Mouse (Mus musculus) CD4-positive, CD25-positive, alpha-beta regulatory T cell, adult 4 months (primary cell): ENCODE results near the gene Myrf. TPM values are rescaled to one million over a fixed set of nuclear protein-coding genes. Genes with fewer than 3 reads are reported as not detected.

Experiments
- ATAC-seq: one replicate; pipeline ENCODE4 v1.8.0; 2017
- polyA plus RNA-seq, 2 experiments: library from polyadenylated mRNA; unstranded; fragments of 100-300 nt; shearing (Covaris generic); gene quantifications; one replicate each; pipeline ENCODE4 v1.2.1; 2017

Gene Myrf
- polyA plus RNA-seq, 2 experiments from 2014 or later, result 0.19 TPM; not detected in 1

DNA sequence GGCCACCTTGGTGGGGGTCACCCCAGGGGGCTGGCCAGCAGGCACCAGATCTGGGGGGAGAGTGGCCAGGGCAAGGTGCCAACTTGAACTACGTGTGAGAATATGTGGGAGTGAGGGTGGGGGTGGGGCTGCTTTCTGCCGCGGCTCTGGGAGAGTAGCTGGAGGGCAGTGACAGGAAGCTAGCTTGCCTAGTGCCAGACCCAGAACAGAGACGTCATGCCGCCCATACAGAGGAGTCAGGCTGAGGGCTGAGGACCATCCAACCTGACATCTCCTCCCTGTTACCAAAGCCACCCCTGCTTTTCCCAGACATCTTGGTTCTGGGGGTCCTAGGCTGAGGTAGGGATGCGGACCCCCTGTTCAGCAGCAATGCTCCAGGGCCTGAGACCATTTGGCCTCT is 6.6 kb upstream of the Myrf start:
- ATAC-seq, result no peak

DNA sequence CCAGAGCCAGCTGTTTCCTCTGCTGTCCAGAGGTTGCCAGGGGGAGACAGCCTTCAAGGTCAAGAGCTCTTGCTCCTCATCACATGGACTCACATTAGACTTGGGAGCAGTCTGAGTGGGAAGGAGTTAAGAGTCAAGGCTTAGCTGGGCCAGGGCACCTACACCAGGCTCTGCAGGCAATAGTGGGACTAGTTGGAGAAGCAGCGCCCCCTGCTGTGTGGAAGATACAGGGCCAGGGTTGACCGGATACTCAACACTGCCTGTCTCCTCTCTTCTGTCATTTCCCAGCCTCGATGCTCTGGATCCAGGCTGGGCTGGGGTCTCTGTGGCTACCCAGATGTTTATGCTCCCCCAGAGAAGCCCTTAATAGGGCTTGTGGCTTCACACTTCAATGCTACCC is 3.6 kb upstream of the Myrf start:
- ATAC-seq, result no peak

DNA sequence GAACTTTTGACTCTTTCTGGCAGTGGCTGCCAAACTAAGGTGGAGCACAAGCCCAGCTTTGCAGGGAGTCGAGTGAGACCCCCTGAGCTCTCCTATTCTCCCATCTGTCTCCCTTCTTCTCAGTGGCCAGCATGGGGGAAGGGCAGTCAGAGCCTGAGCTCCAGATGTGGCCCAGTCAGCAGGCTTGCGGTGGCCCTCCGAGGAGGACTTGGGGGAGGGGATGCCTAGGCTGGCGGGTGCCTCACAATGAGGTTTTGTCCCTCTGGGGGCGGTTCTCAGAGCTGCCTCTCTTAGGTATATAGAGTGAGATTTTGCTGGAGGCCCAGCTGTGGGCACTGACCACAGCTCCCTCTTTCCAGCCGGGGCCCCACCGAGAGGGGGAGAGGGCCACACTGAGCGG is 2.4 kb upstream of the Myrf start:
- ATAC-seq, result no peak

DNA sequence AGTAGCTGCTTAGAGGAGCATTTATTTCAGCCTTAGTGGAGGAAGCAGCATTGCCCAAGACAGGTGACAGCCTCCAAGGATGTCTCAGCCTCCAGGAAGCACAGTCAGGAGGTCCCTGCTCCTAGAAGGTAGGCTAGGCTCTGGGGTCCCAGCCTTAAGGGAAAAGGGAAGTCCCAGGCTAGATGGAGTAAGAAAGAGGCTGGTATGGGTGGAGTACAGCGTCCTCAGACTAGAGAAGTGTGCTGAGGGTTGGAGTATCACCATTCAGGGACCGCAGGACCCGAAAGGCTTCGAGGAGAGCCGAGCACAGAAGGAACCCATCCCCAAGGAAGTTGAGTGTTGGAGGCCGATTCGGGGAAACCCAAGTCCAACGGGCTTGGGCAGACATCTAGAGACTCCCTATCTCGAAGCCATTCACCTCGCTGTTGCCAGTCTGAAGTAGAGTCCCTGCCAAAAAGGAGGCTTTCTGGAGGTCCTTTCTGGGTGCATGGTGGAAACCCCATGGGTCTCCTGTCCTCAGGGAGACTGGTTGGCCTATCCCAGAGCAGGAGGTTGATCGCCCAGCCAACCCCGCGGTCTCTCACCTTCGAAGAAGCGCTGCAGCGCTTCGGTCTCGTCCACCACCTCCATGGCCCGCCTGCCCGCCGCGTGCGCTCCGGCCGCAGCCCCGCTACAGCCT is 434 bp downstream of the Myrf start:
- peak; percentile 26 for ATAC-seq

DNA sequence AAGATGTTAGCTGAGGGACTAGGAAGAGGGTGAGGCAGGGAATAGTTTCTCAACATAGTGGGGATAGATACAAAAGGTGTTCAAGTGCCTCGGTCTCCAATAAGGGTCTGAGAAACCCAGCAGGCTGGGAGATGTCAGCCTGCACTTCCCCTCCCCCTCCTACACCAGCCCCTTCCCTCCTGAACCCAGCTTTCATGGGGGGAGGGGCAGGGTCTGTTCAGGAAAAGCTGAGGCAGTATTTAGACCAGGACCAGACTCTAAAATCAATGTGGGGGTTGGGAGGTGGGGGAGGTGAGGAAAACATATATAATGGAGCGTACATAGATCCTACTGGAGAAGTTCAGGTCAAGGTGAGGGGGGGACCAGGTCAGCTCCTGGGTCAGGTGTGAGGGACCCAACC is 1.1 kb downstream of the Myrf start:
- ATAC-seq, result no peak

DNA sequence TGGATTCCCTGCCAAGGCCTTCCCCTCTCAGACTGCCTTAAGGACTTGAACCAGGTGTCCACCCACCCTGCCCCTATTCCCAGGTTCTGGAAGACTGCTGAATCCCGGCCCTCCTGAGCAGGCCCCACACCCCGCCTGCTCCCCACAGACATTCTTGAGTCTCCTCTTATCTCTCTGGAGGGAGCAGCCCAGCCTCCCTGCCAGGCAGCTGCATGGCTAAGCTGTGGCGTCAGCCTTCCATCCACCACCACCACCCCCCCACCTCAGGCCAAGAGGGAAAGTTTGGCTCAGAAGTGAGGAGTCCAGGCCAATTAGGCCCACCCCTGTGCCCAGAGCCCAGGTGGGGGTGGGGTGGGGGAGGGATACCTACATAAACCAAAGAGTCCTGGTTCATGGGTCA is 2.1 kb downstream of the Myrf start:
- no peak for ATAC-seq

DNA sequence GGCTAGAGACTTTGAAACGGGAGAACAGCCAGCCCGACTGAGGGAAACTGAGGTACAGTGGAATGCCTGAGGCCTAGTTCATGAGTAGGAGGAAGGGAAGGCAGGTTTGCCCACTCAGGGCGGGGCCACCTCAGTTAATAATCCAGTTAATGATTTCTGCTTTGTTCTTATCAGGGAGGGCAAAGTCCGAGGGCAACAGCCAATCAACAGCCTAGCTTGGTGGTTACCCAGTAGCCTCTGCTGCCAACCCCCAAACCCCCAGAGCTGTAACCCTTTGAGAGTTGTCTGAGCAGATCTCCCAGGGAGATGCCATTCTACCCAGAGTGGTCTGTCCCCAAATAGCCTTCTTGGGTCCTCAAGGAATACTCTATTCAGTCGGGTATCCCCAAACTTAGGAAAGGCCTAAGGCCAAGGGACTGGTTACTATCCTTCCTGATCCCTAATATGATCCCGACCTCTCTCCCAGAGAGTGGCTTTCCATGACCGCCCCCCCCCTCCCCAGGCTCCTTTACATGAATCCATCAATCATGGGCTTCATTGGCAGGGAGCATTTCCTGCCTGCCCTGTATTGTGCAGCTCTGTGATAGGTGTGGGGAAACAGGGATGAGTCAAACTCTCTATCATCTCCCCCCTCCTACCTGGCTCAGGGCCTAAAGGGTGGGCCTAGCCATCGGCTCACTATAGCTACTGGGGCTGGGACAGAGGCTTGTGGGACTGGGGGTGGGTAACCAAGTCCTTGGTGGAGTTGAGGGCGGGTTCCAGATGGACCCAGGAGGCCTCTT is 4.6 kb downstream of the Myrf start:
- ATAC-seq, result no peak

DNA sequence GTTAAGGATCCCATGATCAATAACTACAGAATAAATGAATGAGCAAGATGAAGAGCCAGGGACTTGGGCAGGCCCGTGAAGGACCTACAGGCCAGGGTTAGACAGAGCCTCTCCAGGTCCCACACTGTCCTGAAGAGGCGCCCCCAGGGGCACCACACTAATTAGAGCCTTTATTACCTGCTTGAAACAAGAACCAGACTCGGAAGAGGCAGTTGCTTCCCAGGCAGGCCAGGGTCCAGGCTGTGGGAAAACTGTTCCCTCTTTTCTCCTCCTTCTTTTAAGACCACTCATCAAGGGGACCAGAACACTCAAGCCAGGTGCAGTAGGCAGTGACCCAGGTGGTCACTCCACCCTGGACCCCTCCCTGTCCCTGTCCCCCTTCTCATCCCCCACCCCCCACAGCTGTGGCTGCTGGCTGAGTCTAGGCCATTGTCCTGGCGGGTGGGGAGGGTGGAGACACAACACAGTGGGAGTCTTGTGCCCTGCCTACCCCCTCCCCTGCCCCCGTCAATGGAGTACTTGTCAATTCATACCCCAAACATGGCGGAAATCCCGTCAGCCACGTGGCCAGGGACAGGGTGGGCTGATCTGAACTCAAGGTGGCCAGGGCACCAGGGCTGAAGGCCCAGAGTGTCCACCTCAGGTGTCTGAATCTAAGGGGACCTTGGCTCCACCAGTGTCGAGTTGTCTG is 8.1 kb downstream of the Myrf start:
- ATAC-seq, result no peak

DNA sequence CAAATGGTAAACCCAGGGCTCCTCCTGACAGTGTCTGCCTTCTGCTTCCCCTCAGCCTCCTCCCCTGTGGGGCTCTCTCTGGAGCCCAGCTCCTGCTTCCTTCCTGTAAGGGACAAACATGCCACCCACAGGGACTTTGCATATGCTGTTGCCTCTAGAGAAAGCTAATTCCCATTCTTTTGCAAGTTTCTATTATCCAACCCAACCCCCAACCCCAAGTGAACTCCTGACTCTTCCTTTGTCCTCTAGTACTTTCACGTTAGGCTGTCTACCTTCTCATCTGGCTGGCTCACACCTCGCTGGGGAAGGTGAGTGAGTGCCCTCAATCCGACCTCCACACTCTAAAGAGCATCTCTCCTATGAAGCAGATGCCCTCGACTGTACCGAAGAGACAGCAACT is 8.7 kb downstream of the Myrf start:
- no peak for ATAC-seq

DNA sequence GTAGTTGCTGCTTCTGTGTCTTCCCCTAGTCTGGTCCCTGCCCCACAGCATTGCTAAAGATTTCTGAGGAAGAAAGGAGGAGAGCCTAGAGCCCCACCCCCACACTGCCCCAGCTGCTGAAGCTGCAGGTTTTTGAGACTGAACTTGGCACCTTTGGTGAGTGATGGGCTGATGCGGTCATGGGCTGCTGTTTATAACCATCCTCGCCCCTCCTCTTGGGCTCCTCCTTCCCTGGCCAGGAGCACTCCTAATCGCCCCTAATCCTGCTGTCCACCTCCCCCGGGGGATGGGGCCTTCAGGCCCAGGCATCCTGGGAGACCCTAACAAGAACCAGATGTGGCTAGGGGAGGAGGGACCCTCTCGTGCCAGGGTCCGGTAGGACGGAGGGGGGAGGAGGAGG is 9.5 kb downstream of the Myrf start:
- ATAC-seq, result no peak

DNA sequence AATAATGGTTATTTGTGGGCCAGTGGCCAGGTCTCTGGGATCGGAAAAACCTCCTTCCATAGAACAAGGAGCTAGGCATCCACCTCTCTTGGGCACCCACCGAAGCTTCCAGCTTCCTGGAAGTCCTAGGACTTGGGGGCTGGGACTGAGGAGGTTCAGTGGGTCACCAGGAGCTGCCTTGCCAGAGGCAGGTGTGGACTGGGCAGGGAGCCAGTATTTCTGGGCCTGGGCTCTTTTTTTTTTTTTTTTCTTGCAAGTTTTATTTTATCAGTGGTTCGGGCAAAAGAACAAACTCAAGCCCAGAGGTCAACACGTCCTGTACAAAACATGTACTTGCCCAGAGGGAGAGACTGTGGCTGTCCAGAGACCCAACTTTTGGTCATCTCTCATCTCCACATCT is 14.8 kb downstream of the Myrf start:
- no peak for ATAC-seq

DNA sequence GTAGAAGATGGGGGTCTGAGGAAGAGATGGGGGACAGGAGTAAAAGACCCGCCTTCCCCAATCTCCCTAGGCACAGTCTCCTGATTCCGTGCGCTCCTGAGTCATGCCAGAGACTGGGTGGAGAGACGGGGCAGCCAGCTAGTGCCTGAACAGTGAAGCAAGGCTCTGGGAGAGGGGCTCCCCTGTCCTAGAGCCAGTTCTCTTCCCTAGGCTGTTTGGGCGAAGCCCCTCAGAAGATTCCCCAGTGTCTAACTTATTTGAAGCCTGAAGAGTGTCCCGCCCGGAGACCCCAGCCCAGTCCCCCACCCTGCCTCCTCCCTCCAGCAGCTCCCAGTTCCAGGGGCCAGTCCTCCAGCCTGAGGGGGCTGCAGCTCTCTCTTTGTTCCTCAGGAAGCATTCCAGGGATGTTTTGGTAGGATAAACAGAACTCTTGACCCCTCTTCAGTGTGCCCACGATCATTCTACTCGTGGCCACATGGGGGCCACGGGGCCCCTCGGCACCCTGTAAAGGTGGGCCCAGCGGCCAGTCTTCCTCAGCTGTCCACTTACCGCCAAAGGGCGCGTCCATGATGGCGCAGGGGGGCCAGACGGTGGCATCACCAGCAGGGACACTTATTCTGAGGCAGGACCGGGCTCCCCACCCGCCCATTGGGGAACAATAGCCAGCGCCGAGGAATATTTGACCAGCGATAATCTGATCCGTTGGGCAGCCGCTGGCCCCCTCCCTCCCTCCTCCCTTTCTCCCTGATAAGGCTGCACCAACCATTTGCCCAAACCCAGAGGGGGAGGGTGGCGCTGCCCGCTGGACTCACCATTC is 15.7 kb downstream of the Myrf start:
- no peak for ATAC-seq

DNA sequence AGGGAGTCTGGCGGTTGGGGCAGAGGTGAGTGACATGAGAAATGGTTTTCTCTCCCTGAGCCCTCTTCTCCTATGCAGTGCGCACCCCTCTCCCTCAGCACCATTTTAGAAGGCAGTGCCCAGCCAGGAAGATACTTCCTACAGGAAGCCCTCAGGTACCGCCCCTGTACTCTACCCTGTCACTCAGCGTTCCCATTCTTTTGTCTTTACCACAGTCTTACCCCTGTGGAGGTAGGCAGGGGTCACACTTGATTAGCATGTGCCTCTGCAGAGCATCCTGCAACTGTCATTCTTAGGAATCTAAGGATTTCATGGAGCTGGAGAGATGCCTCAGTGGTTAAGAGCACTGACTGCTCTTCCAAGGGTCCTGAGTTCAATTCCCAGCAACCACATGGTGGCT is 17.0 kb downstream of the Myrf start:
- ATAC-seq, result no peak

DNA sequence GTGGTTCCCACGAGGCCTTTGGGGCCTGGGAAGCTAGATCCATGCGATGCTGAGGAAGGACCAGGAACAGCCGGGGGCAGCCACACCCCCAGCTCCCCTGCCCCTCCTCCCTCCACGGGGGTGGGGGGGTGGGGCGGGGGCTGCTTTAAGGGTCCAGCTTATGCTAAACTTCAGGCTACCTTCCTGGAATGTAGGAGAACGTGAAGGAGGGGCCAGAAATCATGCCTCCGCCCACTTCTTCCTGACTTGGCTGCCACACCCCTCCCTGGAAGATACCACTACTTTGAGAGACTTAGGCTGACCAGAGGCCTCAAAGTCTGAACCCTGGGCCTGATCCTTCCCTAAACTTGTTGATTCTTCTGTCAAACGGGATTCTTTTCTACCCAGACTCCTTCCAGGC is 17.9 kb downstream of the Myrf start:
- ATAC-seq, result no peak

DNA sequence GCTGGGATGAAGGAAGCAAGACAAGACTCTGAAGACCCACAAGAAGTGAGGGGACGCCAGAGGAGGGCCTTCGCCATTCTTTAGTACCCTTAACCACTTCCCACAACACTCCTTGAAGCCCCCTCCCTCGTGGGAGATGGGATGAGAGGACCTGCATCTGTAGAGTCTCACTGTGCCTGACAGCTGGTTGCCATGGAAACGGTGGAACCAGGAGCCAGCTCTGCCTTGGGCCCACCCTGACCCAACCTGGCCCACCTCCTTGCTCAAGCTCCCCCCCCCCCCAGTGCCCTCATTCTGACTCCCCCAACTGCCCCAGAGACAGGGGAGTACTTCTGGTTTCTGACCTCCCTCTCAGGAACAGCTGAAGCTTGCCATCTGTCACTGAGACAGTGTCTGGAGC is 19.0 kb downstream of the Myrf start:
- no peak for ATAC-seq

DNA sequence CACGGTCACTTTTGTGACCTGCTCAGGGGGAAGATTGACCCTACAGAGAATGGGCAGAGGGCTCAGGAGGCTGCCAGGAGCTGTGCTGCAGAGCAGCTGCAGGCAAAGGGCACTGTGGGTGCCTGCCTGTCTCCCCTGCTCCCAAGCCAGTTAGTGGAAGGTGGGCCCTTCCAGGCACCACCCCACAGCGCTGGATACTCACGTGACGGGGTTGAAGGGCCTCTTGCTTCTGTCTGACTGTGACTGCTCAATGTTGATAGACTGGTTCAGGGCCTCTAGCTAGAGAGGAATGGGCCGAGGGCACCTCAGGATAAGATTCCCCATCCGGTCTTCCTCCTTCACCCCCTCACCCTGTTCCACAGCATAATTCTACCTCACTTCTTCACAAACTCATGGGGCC is 21.0 kb downstream of the Myrf start:
- ATAC-seq, result no peak

DNA sequence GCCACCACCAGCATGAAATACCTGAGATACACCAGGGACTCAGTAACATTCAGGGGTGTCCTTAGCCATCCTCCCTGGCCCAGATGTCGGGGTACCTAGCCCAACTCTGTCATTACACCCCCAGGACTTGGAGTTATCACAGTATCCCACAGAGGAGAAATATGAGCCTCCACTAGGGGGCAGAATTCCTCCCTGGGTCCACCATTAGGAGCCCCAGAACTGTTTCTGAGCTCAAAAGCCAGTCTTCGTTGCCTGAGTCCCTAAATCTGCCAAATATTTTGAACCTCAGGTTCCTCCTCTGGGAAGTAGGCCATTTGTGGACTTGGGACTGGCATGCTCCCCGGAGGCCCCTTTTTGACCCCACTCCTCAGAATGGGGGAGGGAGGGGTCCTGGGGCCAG is 21.4 kb downstream of the Myrf start:
- ATAC-seq, result no peak

DNA sequence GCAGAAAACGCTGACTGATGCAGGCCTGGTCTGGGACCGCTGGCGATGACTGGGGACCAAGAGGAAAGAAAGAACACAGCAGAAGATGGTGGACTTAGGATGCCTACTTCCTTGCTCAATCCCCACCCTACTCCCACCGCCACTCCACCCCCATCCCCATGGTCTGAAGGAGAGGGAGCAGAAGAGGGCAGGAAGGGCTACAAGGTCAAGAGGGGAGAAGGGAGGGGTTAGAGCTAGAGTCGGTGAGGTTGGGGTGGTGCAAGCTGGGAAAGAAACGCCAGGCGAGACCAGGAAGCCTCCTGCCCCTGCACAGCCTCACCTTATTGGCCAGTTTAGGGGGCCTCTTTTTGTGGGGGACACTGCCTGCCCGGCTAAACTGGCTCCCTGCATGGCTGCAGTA is 24.4 kb downstream of the Myrf start:
- no peak for ATAC-seq

DNA sequence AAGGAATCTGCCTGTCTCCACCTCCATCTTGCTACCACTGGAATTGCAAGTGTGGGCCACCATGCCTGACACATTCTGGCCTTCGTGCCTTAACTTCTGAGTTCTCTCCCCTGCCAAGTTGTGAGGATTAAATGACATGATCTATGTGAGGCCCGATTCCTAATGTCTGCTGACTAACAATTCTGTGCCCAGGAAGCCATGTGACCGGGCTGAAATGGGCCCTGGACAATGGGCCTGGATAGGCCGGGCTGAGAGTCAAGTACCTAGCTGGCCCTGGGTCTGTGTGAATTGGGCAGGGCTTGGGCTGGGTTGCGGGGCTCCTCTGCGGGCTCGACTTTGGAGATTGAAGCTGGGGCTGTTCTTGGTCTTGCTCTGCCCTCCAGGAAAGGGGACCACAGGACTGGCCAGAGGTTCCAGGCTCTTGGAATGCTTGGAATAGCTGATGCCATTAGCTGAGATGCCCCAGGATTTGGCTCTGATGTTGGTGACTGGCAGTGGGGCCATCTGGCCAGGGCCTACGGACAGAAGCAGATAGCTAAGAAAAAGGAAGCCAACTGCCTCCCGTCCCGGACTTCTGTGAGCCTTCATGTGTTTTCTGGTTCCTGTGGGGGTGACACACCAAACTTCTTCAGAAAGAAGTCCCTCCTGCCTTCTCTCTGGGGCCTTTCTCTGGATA is 26.6 kb downstream of the Myrf start:
- no peak for ATAC-seq

DNA sequence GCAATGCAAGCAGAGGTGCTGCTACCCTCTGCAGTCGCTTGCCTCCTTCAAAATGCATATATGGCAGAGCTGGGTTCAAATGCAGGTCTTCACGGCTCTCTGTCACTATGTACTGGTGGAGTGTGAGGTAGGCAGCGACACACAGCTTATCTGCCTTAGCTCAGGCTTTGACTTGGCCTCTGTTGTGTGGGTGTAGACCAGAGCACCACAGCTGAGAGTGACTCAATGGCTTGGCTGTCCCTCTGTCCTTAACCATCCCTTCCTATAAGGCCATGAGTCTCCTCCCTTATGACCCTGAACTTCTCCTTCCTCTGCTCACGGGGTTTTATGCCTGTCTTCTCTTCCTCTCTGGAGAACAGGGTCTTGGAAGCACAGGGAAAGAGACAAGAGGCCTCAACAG is 29.7 kb downstream of the Myrf start:
- ATAC-seq, result no peak

DNA sequence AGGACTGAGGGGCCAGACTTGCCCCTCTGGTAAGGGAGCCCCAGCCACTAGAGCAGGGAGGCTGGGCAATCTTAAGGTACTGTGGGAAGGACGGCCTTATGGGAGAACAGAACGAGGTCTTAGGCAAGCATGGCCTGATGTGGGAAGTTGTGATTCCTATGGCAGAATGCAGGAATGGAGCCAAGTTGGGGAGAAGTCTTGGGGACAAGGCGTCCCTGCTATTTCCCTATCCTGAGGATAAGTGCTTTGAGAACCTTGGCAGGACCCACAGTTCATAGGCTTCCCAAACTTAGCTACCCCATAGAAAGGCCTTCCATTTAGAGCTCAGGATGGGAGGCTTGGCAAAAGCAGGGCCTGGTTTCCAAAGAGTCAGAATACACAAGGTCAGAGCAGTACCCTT is 31.7 kb downstream of the Myrf start:
- ATAC-seq, result no peak

DNA sequence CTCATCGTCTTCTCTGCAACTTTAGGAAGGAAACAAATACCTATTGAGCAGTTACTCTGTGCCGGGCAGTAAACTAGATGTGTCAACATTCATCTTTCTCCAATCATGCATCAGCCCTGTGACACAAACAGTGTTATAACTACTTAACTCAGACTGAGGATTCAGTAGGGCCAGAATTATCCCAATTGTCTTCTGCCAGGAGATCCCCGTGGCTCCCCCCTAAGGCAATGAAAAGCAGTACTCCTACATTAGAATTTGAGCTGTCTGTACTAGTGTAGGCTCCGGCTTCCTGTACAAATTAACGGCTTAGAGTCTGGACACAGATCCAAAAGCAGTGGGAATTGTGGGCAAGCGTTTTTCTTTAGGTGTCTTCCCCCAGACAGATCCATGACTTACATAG is 35.5 kb downstream of the Myrf start:
- ATAC-seq, result no peak

DNA sequence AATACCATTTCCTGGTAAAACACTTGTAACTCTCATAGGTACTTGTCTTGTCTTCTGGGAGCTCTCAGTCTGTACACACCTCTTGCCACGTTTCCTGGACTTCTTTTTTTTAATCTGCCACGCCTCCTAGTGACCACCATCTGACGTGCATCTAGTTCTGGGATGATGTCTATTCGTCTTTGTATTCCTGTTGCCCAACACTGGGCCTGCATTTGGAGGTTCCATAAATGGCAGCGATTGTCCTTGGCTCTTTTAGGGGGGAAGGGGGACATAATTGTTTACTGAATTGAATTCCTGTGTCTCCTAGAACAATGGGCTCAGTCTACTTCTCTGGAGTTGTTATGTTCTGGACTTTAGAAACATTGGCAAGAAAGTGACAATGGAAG is 35.9 kb downstream of the Myrf start:
- ATAC-seq, result peak; percentile 53
